Mouse (Mus musculus) stomach, postnatal 0 days (tissue): ENCODE data around the gene Gpr15. TPM values are rescaled to one million over a fixed set of nuclear protein-coding genes. Genes with fewer than 3 reads are reported as not detected.
A peak's percentile ranks its signal among the peaks of the same experiment; 100 is the strongest.

Experiments
- ATAC-seq: fragments of 200-750 bp; cut with Nextera tagmentation; 2 replicates; pipeline ENCODE4 v1.8.0; 2017; ENCODE audit not compliant: low FRiP score, low TSS enrichment
- DNase-seq: peaks from one replicate; pipeline ENCODE4 v3.0.0-alpha.2; 2016; ENCODE audit warnings: low spot score
- H3K27ac ChIP-seq: fragments of 300-500 bp; sonication (generic); replicated peaks from 2 replicates; pipeline ENCODE4 v1.5.1; 2014; ENCODE audit warnings: mild to moderate bottlenecking, control low read depth
- H3K27me3 ChIP-seq: fragments of 300-500 bp; sonication (generic); 2 replicates; pipeline ENCODE4 v1.6.1; 2014; ENCODE audit warnings: low read length; ENCODE audit not compliant: control insufficient read depth, insufficient read depth
- H3K36me3 ChIP-seq: fragments of 300-500 bp; sonication (generic); 2 replicates; pipeline ENCODE4 v1.6.1; 2014; ENCODE audit warnings: low read length, mixed read lengths; ENCODE audit not compliant: control insufficient read depth, insufficient read depth
- H3K4me1 ChIP-seq: fragments of 300-500 bp; sonication (generic); replicated peaks from 2 replicates; pipeline ENCODE4 v1.6.1; 2014; ENCODE audit warnings: antibody characterized with exemption; ENCODE audit not compliant: control insufficient read depth, insufficient read depth
- H3K4me2 ChIP-seq: fragments of 300-500 bp; sonication (generic); replicated peaks from 2 replicates; pipeline ENCODE4 v1.6.1; 2014; ENCODE audit warnings: low read depth, mild to moderate bottlenecking, control low read depth, moderate library complexity
- H3K4me3 ChIP-seq: fragments of 300-500 bp; sonication (generic); 2 replicates; pipeline ENCODE4 v1.5.1; 2014; ENCODE audit warnings: low read depth, low read length, control low read depth
- H3K9ac ChIP-seq: fragments of 300-500 bp; sonication (generic); 2 replicates; pipeline ENCODE4 v1.6.1; 2014; ENCODE audit warnings: mild to moderate bottlenecking, low read length, control low read depth, mixed read lengths
- H3K9me3 ChIP-seq: fragments of 300-500 bp; sonication (generic); 2 replicates; pipeline ENCODE4 v1.6.1; 2016; ENCODE audit warnings: low read length; ENCODE audit not compliant: control insufficient read depth
- CTCF ChIP-seq: IDR thresholded peaks from 2 replicates; pipeline ENCODE4 v1.5.1; 2016; ENCODE audit warnings: antibody characterized with exemption, low read depth, mild to moderate bottlenecking, moderate library complexity
- EP300 ChIP-seq: optimal IDR thresholded peaks from 2 replicates; pipeline ENCODE3; 2016; ENCODE audit warnings: antibody characterized with exemption
- WGBS: fragments of 180-500 bp; shearing (Covaris S2); extraction: QIAGEN DNeasy Blood & Tissue Kit; methylation state at CpG from one replicate; pipeline ENCODE4 v1.1.7; 2014; 5-methylcytosine and 5-hydroxymethylcytosine counted together
- polyA plus RNA-seq: library from polyadenylated mRNA; unstranded; fragments of >200 nt; fragmentation: Nextera tagmentation; extraction: Ambion mirVana; gene quantifications from 2 replicates; pipeline ENCODE4 v1.2.1, GENCODE M21; 2015

The Gpr15 gene
- polyA plus RNA-seq, 1 experiment from 2014 or later: not detected

GRCm38 (mm10) chr16:58673811-58674410, 45.0 kb downstream of the Gpr15 start:
- ATAC-seq (no peak), DNase-seq (no peak)
- no peak overlapping the region for H3K27ac ChIP-seq
- no peaks in the 10 kb centered on the region for H3K4me1 ChIP-seq
- TF ChIP-seq CTCF (no peak), EP300 (no peak)
- H3K9ac ChIP-seq: no peak overlapping the region
- H3K4me2 ChIP-seq: no peak overlapping the region
- H3K27me3 ChIP-seq: no peaks in the 10 kb centered on the region
- H3K4me3 ChIP-seq: no peak overlapping the region
- peaks cover 15% of the 10 kb centered on the region; the same call in 1 of the 2 replicates for H3K36me3 ChIP-seq
- WGBS: 91% methylated on average over 15 of the region's 15 CpGs
- no peaks in the 10 kb centered on the region for H3K9me3 ChIP-seq

- DNase-seq (no peak), ATAC-seq (no peak)
- no peak overlapping the region for H3K9ac ChIP-seq
- no peak for TF ChIP-seq EP300
- no peaks in the 10 kb centered on the region for H3K9me3 ChIP-seq
- no peak overlapping the region for H3K4me3 ChIP-seq
- H3K4me1 ChIP-seq: no peaks in the 10 kb centered on the region
- 89% methylated on average over 13 of the region's 13 CpGs for WGBS
- H3K27me3 ChIP-seq: no peaks in the 10 kb centered on the region
- H3K36me3 ChIP-seq: peaks cover 10% of the 10 kb centered on the region; the same call in 1 of the 2 replicates
- H3K4me2 ChIP-seq: no peak overlapping the region
- no peak overlapping the region for H3K27ac ChIP-seq
These were observed 46.5 kb downstream of the Gpr15 start for GRCm38 (mm10) chr16:58672396-58672795.

GRCm38 (mm10) chr16:58671212-58671985, 47.5 kb downstream of the Gpr15 start:
- Histone ChIP-seq H3K27ac (no peak overlapping the region), H3K36me3 (peaks cover 8% of the 10 kb centered on the region; the same call in 1 of the 2 replicates), H3K4me1 (no peaks in the 10 kb centered on the region), H3K4me2 (peak overlapping the region; percentile 87), H3K4me3 (peak overlapping the region; percentile 98), H3K27me3 (no peaks in the 10 kb centered on the region), H3K9ac (no peak overlapping the region), H3K9me3 (no peaks in the 10 kb centered on the region)
- ATAC-seq (no peak), DNase-seq (no peak)
- WGBS: 59% methylated on average over 8 of the region's 8 CpGs
- TF ChIP-seq EP300 (no peak), CTCF (no peak)

- under 1% methylated on average over 25 of the region's 25 CpGs for WGBS
- Histone ChIP-seq H3K27me3 (no peaks in the 10 kb centered on the region), H3K27ac (peak overlapping the region; percentile 84), H3K9me3 (no peaks in the 10 kb centered on the region), H3K4me2 (peak overlapping the region; percentile 87), H3K9ac (peak overlapping the region; percentile 83), H3K4me3 (peak overlapping the region; percentile 98), H3K4me1 (no peaks in the 10 kb centered on the region), H3K36me3 (peaks cover 8% of the 10 kb centered on the region; the same call in 1 of the 2 replicates)
- TF ChIP-seq CTCF (peak; percentile 50), EP300 (no peak)
- DNase-seq: peak; percentile 70
- peak; percentile 53 for ATAC-seq
These were observed 48.2 kb downstream of the Gpr15 start for GRCm38 (mm10) chr16:58670643-58671042.

GRCm38 (mm10) chr16:58669917-58670630, 48.8 kb downstream of the Gpr15 start, which contains the start of gene Cpox:
Gene Cpox (plus strand): TSS chr16:58670292.
- peak within 1 kb of the TSS; percentile 84 for H3K27ac ChIP-seq
- H3K4me3 ChIP-seq: peak within 1 kb of the TSS; percentile 98
- TF ChIP-seq CTCF (peak; percentile 47), EP300 (no peak)
- peaks cover 6% of the 10 kb centered on the region; the same call in 1 of the 2 replicates for H3K36me3 ChIP-seq
- ATAC-seq (peak; percentile 99), DNase-seq (peak; percentile 91)
- H3K9me3 ChIP-seq: no peaks in the 10 kb centered on the region
- peak within 1 kb of the TSS; percentile 83 for H3K9ac ChIP-seq
- peak within 1 kb of the TSS; percentile 87 for H3K4me2 ChIP-seq
- WGBS: under 1% methylated on average over 51 of the region's 51 CpGs
- H3K27me3 ChIP-seq: no peaks in the 10 kb centered on the region
- H3K4me1 ChIP-seq: no peaks in the 10 kb centered on the region
